Mouse (Mus musculus): ENCODE measurements at regions not wholly inside any gene's neighbourhood (a gene's known extent, or its start where the extent isn't known, plus 50 kb on each side); places are given as distances from the start of the nearest gene placed in this dataset.

DNA sequence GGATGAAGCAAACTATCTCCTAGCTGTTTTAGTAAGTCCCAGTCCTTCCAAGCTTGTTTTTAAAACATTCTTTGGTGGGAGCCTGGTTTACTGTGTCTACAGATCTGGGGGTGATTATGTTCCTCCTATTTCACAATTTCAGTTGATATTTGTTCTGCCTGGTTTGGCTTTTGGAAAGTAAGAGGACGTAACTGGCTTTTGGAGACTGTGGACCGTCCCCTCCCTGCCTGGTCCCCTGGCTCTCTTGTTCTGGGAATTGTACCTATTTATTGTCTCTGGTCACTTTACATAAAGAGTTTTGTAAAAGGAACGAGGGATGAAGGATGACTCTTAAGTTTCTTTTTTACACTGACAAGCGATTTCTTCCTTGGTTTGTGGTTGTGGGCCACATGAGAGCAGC is 306.6 kb downstream of the Gadd45g start:
- H3K36me3 ChIP-seq (ENCODE audit: control insufficient read depth in 1 of 2, insufficient read depth in 2 of 2, low read length in 2 of 2): no peaks in the 10 kb centered on the region
- H3K79me2 ChIP-seq (ENCODE audit: control insufficient read depth, insufficient read depth, low read length, poor library complexity): no peaks in the 10 kb centered on the region
- no peak overlapping the region for H3K27ac ChIP-seq (ENCODE audit: control insufficient read depth, low read depth, low read length)
- no peak for DNase-seq (ENCODE audit: low read depth, low spot score)
- no peaks in the 10 kb centered on the region for H3K4me1 ChIP-seq (ENCODE audit: control insufficient read depth in 1 of 2, insufficient read depth in 2 of 2, low read length in 2 of 2)
- H3K27me3 ChIP-seq (ENCODE audit: control insufficient read depth in 1 of 2, insufficient read depth in 2 of 2, low read length in 2 of 2): no peaks in the 10 kb centered on the region
- H3K4me3 ChIP-seq (ENCODE audit: control insufficient read depth in 1 of 2, insufficient read depth in 1 of 2, low read depth in 2 of 2, low read length in 2 of 2): no peak overlapping the region
- H3K9ac ChIP-seq (ENCODE audit: control insufficient read depth, low read depth, low read length, poor library complexity, severe bottlenecking): no peak overlapping the region
- H3K9me3 ChIP-seq (replicated peaks; ENCODE audit: insufficient read depth, low read length): no peaks in the 10 kb centered on the region
- TF ChIP-seq RCOR1 (IDR thresholded peaks at IDR 0.05; ENCODE audit: low read depth, low read length) (no peak), CHD1 (IDR thresholded peaks at IDR 0.05; ENCODE audit: low read depth, low read length) (no peak), ZNF384 (IDR thresholded peaks at IDR 0.05; ENCODE audit: low read depth, low read length) (no peak), USF2 (IDR thresholded peaks at IDR 0.05; ENCODE audit: borderline replicate concordance in 1 of 2, insufficient read depth in 1 of 2, low read depth in 1 of 2, low read length in 2 of 2) (no peak), MAX (IDR thresholded peaks at IDR 0.05; ENCODE audit: low read length) (no peak), ZKSCAN1 (IDR thresholded peaks at IDR 0.05; ENCODE audit: low read depth, low read length) (no peak), ZC3H11A (IDR thresholded peaks at IDR 0.05; ENCODE audit: low read depth, low read length) (no peak), BHLHE40 (IDR thresholded peaks at IDR 0.05; ENCODE audit: borderline replicate concordance, low read depth, low read length) (no peak), MAFK (IDR thresholded peaks at IDR 0.05; ENCODE audit: borderline replicate concordance, low read depth, low read length) (no peak), GABPA (IDR thresholded peaks at IDR 0.05; ENCODE audit: low read depth, low read length) (no peak), ZMIZ1 (IDR thresholded peaks at IDR 0.05; ENCODE audit: low read depth, low read length) (no peak), SMC3 (IDR thresholded peaks at IDR 0.05; ENCODE audit: low read depth, low read length) (no peak), ELF1 (IDR thresholded peaks at IDR 0.05; ENCODE audit: low read depth, low read length) (no peak), TBP (IDR thresholded peaks at IDR 0.05; ENCODE audit: low read depth, low read length) (no peak), RAD21 (IDR thresholded peaks at IDR 0.05; ENCODE audit: low read depth, low read length) (no peak), UBTF (IDR thresholded peaks at IDR 0.05; ENCODE audit: borderline replicate concordance, insufficient read depth, low read depth, low read length) (no peak), E2F4 (IDR thresholded peaks at IDR 0.05; ENCODE audit: borderline replicate concordance, low read depth, low read length) (no peak)

GRCm38 (mm10) chr13:52153576-52153975 is 307.1 kb downstream of the Gadd45g start:
- H3K4me3 ChIP-seq (ENCODE audit: control insufficient read depth in 1 of 2, insufficient read depth in 1 of 2, low read depth in 2 of 2, low read length in 2 of 2): no peak overlapping the region
- H3K36me3 ChIP-seq (ENCODE audit: control insufficient read depth in 1 of 2, insufficient read depth in 2 of 2, low read length in 2 of 2): no peaks in the 10 kb centered on the region
- no peaks in the 10 kb centered on the region for H3K79me2 ChIP-seq (ENCODE audit: control insufficient read depth, insufficient read depth, low read length, poor library complexity)
- H3K9ac ChIP-seq (ENCODE audit: control insufficient read depth, low read depth, low read length, poor library complexity, severe bottlenecking): no peak overlapping the region
- no peaks in the 10 kb centered on the region for H3K27me3 ChIP-seq (ENCODE audit: control insufficient read depth in 1 of 2, insufficient read depth in 2 of 2, low read length in 2 of 2)
- H3K4me1 ChIP-seq (ENCODE audit: control insufficient read depth in 1 of 2, insufficient read depth in 2 of 2, low read length in 2 of 2): no peaks in the 10 kb centered on the region
- no peak overlapping the region for H3K27ac ChIP-seq (ENCODE audit: control insufficient read depth, low read depth, low read length)
- TF ChIP-seq MAFK (IDR thresholded peaks at IDR 0.05; ENCODE audit: borderline replicate concordance, low read depth, low read length) (no peak), ZC3H11A (IDR thresholded peaks at IDR 0.05; ENCODE audit: low read depth, low read length) (no peak), GATA1 (IDR thresholded peaks at IDR 0.05; ENCODE audit: low read depth, low read length) (no peak), E2F4 (IDR thresholded peaks at IDR 0.05; ENCODE audit: borderline replicate concordance, low read depth, low read length) (no peak), USF1 (IDR thresholded peaks at IDR 0.05; ENCODE audit: low read depth, low read length) (no peak), CTCF (IDR thresholded peaks at IDR 0.05 in 2 of 3, conservative IDR thresholded peaks at IDR 0.05 in 1 of 3; ENCODE audit: control insufficient read depth in 1 of 3, insufficient read depth in 1 of 3, low read depth in 2 of 3, low read length in 3 of 3, poor library complexity in 1 of 3, severe bottlenecking in 1 of 3) (no peak), EP300 (IDR thresholded peaks at IDR 0.05; ENCODE audit: low read depth in 1 of 2, low read length in 2 of 2) (no peak), RAD21 (IDR thresholded peaks at IDR 0.05; ENCODE audit: low read depth, low read length) (no peak), SMC3 (IDR thresholded peaks at IDR 0.05; ENCODE audit: low read depth, low read length) (no peak), TAL1 (IDR thresholded peaks at IDR 0.05; ENCODE audit: low read length) (no peak), MYB (IDR thresholded peaks at IDR 0.05; ENCODE audit: low read depth, low read length) (no peak)
- no peak for DNase-seq (ENCODE audit: low read depth, low spot score)
- no peaks in the 10 kb centered on the region for H3K9me3 ChIP-seq (replicated peaks; ENCODE audit: insufficient read depth, low read length)

Measured in MEL (cell line).